Mouse (Mus musculus): ENCODE data around the gene Apc2. TPM values are rescaled to one million over a fixed set of nuclear protein-coding genes. Genes with fewer than 3 reads are reported as not detected.

The Apc2 gene
- total and polyA plus RNA-seq, 3 experiments: 2.3 to 2.6 (median 2.4) TPM

- Histone ChIP-seq H3K9ac (ENCODE audit: low read depth, low read length) (peak overlapping the region; percentile 17; the same call in 1 of the 2 replicates), H3K79me2 (replicated peaks; ENCODE audit: control insufficient read depth, insufficient read depth, low read length) (no peaks in the 10 kb centered on the region), H3K4me1 (ENCODE audit: control insufficient read depth, insufficient read depth, low read length) (peaks cover 4% of the 10 kb centered on the region; the same call in 1 of the 2 replicates), H3K4me3 (no peak overlapping the region), H3K27ac (peak overlapping the region; percentile 78), H3K27me3 (ENCODE audit: control insufficient read depth, insufficient read depth, low read length) (no peaks in the 10 kb centered on the region), H3K36me3 (ENCODE audit: control insufficient read depth, insufficient read depth, low read length) (no peaks in the 10 kb centered on the region)
- intact Hi-C loops (cut with DNase I): no loop called here
- no peak for DNase-seq
- 66% methylated on average over 20 of the region's 20 CpGs for WGBS
- TF ChIP-seq EP300 (IDR thresholded peaks at IDR 0.05; ENCODE audit: insufficient read depth, low read depth, low read length) (0 out of 2 replicates have a peak, but pooled peaks have one; percentile 34), POLR2A (IDR thresholded peaks at IDR 0.05; ENCODE audit: insufficient read depth, low read depth, low read length) (no peak)
Observed at GRCm38 (mm10) chr10:80282481-80283441, 13.0 kb upstream of the Apc2 start.

- DNase-seq: no peak
- no peak overlapping the region for H3K9ac ChIP-seq (ENCODE audit: low read depth, low read length)
- H3K36me3 ChIP-seq (ENCODE audit: control insufficient read depth, insufficient read depth, low read length): no peaks in the 10 kb centered on the region
- no peaks in the 10 kb centered on the region for H3K27me3 ChIP-seq (ENCODE audit: control insufficient read depth, insufficient read depth, low read length)
- 66% methylated on average over 10 of the region's 15 CpGs for WGBS
- H3K79me2 ChIP-seq (replicated peaks; ENCODE audit: control insufficient read depth, insufficient read depth, low read length): no peaks in the 10 kb centered on the region
- peaks cover 4% of the 10 kb centered on the region; the same call in 1 of the 2 replicates for H3K4me1 ChIP-seq (ENCODE audit: control insufficient read depth, insufficient read depth, low read length)
- no peak overlapping the region for H3K4me3 ChIP-seq
- TF ChIP-seq POLR2A (IDR thresholded peaks at IDR 0.05; ENCODE audit: insufficient read depth, low read depth, low read length): no peak
- no peak for TF ChIP-seq CTCF (IDR thresholded peaks at IDR 0.05)
- TF ChIP-seq EP300 (IDR thresholded peaks at IDR 0.05; ENCODE audit: insufficient read depth, low read depth, low read length): no peak
- H3K27ac ChIP-seq: no peak overlapping the region
- intact Hi-C loops (cut with DNase I): no loop called here
Observed at GRCm38 (mm10) chr10:80285222-80286070, 10.3 kb upstream of the Apc2 start.

- DNase-seq: no peak
- no peak for TF ChIP-seq EP300 (IDR thresholded peaks at IDR 0.05; ENCODE audit: insufficient read depth, low read depth, low read length)
- no peak for TF ChIP-seq CTCF (IDR thresholded peaks at IDR 0.05)
- no peak for TF ChIP-seq POLR2A (IDR thresholded peaks at IDR 0.05; ENCODE audit: insufficient read depth, low read depth, low read length)
- Histone ChIP-seq H3K27ac (no peak overlapping the region), H3K4me1 (ENCODE audit: control insufficient read depth, insufficient read depth, low read length) (peaks cover 6% of the 10 kb centered on the region), H3K9ac (ENCODE audit: low read depth, low read length) (no peak overlapping the region), H3K27me3 (ENCODE audit: control insufficient read depth, insufficient read depth, low read length) (no peaks in the 10 kb centered on the region), H3K79me2 (replicated peaks; ENCODE audit: control insufficient read depth, insufficient read depth, low read length) (no peaks in the 10 kb centered on the region), H3K4me3 (no peak overlapping the region), H3K36me3 (ENCODE audit: control insufficient read depth, insufficient read depth, low read length) (no peaks in the 10 kb centered on the region)
- intact Hi-C loops (cut with DNase I): no loop called here
- WGBS: 93% methylated on average over 12 of the region's 12 CpGs
Observed at GRCm38 (mm10) chr10:80288097-80288496, 7.7 kb upstream of the Apc2 start.

GRCm38 (mm10) chr10:80288657-80289056, 7.1 kb upstream of the Apc2 start:
- TF ChIP-seq EP300 (IDR thresholded peaks at IDR 0.05; ENCODE audit: insufficient read depth, low read depth, low read length) (no peak), CTCF (IDR thresholded peaks at IDR 0.05) (peak; percentile 35)
- intact Hi-C loops (cut with DNase I): no loop called here
- no peak overlapping the region for H3K27ac ChIP-seq
- 72% methylated on average over 8 of the region's 8 CpGs for WGBS
- H3K4me1 ChIP-seq (ENCODE audit: control insufficient read depth, insufficient read depth, low read length): peaks cover 7% of the 10 kb centered on the region
- H3K4me3 ChIP-seq: no peak overlapping the region
- no peak for DNase-seq
- H3K27me3 ChIP-seq (ENCODE audit: control insufficient read depth, insufficient read depth, low read length): no peaks in the 10 kb centered on the region
- no peaks in the 10 kb centered on the region for H3K36me3 ChIP-seq (ENCODE audit: control insufficient read depth, insufficient read depth, low read length)
- H3K9ac ChIP-seq (ENCODE audit: low read depth, low read length): no peak overlapping the region
- no peaks in the 10 kb centered on the region for H3K79me2 ChIP-seq (replicated peaks; ENCODE audit: control insufficient read depth, insufficient read depth, low read length)

GRCm38 (mm10) chr10:80292251-80293146, 3.3 kb upstream of the Apc2 start, which contains the start of gene Rps15:
Gene Rps15, plus strand, starts transcription at chr10:80292453.
- peak within 1 kb of the TSS; percentile 83 for H3K27ac ChIP-seq
- under 1% methylated on average over 72 of the region's 72 CpGs for WGBS
- peak within 1 kb of the TSS; percentile 97 for H3K4me3 ChIP-seq
- DNase-seq: peak; percentile 94
- H3K4me1 ChIP-seq (ENCODE audit: control insufficient read depth, insufficient read depth, low read length): peaks cover 7% of the 10 kb centered on the region
- intact Hi-C loops (cut with DNase I): loop anchor here (2.0 to 10.0 kb wide), 2 partner anchors 28 to 262 kb away; no protein-coding TSS in a partner anchor
- peak; percentile 86 for TF ChIP-seq EP300 (IDR thresholded peaks at IDR 0.05; ENCODE audit: insufficient read depth, low read depth, low read length)
- TF ChIP-seq POLR2A (IDR thresholded peaks at IDR 0.05; ENCODE audit: insufficient read depth, low read depth, low read length): peak; percentile 98
- TF ChIP-seq CTCF (IDR thresholded peaks at IDR 0.05): peak; percentile 97
- H3K27me3 ChIP-seq (ENCODE audit: control insufficient read depth, insufficient read depth, low read length): no peaks in the 10 kb centered on the region
- H3K79me2 ChIP-seq (replicated peaks; ENCODE audit: control insufficient read depth, insufficient read depth, low read length): no peaks in the 10 kb centered on the region
- no peaks in the 10 kb centered on the region for H3K36me3 ChIP-seq (ENCODE audit: control insufficient read depth, insufficient read depth, low read length)
- H3K9ac ChIP-seq (ENCODE audit: low read depth, low read length): peak within 1 kb of the TSS; percentile 81
